Mouse (Mus musculus) lung, postnatal 10 days (tissue): ENCODE data around the gene Cyfip1.

ENCODE experiments used
- DNase-seq: peaks from one replicate; pipeline ENCODE4 v3.0.0; 2021

Gene Cyfip1

DNA sequence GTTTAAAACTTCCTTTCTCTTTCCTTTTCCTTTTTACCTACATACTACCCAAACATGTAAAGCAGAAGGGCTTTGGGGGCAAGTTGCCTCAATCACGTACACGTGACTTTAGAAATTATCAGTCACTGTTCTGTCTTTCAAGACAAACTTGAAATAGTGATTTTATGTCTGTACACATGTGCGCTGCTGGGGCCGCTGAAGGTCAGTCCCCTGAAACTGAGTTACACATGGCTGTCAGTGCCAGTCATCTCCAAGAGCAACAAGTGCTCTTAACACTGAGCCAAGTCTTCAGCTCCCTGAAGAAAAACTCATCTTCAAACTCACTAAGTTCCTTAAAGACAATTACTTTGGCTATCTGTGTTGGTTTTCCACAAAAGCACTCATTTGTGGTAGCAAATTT lies 116.4 kb downstream of the Cyfip1 start:
- no peak for DNase-seq

DNA sequence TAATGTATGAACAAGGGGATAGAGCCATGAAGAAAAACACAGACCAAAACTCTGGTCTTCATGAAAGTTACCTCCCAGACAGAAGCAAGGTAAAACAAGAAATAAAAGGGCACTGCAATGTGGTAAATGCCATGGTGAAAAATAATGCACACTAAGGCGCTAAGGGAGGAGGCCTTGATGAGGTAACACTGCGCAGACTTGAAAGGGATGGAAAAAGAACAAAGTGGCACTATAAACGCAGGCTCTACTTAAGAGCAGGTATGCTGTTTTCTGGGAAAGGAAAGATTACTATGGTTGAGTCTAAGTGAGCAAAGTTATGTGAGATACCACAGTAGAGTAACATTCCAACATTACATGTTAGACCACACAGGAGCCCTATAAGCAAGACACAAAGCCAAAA lies 118.3 kb downstream of the Cyfip1 start:
- no peak for DNase-seq

DNA sequence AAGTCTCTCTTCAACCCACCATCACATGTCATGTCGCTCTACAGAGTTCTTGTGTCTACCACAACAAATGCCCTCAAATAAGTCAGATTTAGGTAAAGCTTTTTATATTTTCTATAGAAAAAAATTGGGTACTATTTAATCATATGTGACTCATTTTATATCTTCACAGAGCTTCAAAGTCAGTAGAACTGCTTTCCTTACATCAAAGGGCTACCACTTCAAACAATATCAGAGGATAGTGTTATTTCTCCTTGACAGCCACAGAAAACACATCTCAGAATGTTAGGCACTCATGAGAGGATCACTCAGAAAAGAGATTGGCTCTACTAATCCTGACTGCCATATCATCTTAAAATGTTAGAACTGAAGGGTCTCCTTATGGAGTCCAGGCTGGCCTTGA lies 119.0 kb downstream of the Cyfip1 start:
- no peak for DNase-seq

DNA sequence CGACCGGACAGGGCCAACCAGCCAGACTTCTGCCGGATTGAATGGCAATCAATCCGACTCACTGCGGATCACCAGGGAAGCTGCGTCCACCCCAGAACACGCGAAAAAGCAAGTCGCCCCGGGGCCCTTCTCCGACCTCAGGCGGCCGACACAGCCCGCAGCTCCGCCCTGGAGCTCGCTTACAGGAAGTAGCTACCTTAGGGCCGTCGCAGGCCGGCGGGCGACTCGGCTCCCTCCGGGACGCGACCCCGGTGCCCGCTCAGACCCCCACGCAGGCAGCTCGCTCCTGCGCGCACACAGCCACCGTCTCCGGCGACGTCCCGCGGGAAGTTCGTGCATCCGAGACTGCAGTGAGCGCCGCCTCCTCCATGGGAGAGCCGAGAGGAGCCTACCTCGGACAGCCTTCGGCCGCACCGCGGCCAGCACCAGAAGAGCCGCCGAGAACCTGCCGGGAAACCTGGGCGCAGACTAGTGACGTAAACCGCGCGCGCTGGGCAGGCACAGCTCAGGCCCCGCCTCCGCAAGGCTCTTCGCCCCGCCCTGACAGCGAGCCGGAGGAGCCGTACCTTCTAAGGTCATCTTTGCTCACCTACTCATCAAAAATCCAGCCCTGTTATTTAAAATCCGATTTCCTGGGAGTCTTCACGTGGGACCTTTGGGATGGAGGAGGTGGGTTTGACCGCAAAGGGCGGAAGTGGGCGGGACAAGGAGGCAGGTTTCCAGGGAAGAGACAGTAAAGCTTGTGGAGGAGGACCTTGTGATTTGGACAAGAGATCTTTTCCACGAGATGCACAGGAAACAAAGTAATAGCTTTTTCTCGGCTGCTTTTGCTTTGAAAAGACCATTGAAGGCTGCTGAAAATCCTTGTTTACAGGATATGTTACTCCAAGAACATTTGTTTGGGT lies 120.7 kb downstream of the Cyfip1 start, which contains the start of gene Nipa2:
TSS of gene Nipa2 (minus strand) at position 473 of the 905 bp plus-strand sequence.
- peak; percentile 95 for DNase-seq

DNA sequence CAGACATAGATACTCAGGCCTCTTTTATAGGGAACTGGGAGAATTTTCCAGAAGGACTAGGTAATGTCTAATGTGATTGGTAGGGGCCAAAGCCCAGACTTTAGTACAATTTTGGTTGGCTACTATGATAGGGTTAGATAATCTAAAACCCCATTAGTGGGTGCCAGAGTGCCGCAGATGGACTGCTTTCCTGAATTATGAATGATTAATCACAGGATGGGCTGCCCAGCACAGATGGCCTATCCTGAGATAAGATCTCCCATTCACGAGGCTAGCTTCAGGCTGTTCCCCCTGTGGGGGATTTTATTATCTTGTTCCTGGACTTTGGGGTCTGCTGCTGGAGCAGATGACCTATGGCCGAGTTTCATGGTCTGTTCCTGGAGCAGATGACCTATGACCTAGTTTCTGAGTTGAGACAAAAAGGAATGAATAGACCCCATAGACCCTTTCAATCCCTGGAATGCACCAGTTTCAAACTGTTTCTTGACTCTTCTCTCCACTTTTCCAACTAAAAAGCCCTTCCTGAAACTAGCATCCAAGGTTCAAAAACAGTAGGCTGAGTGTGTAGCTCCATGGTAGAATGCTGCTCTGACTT lies 125.4 kb downstream of the Cyfip1 start:
- no peak for DNase-seq

DNA sequence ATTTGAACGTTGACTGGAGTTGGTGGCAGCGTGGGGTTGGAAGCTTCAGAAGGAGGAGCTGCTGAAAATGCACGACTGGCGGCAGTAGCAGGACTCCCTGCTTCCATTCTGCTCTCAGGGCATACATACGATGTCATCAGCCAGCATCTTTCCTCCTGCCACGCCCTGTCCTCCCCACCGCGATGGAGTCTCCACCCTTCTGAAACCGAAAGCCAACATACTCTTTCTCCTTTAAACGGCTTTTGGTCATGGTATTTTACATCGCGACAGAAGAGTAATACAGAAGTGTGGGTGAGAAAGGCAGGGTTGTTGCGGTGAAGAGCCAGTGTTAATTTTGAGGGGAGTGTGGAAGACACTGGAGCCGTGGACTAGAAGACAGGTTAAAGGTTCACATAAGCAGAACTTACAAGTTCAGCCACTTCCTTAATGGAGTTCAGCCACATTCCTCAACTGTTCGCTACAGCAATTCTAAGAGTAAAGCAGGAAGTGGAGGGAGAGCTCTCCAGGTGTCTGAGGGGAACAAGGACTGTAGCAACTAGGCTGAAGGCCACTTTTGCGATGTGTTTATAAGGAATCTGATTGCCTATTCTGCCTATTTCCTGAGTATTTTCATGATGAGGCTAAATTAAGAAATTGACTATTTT lies 126.8 kb downstream of the Cyfip1 start:
- peak; percentile 54 for DNase-seq

DNA sequence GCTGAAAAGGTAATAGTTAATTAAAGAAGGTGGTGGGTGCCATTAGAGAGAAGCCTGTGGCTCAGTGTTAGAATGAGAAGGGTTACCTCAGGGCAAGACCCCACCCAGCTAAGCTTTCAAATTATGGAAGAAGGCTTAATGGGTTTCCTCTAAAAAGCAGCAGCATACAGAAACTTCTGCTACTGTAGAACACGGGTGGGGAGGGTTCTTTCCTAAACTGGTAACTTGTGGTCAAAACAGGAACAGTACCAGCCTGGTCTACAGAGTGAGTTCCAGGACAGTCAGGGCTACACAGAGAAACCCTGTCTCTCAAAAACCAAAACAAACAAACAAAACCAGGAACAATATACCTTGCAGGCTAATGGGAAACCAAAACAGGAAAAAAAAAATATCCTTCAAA lies 127.9 kb downstream of the Cyfip1 start:
- no peak for DNase-seq

DNA sequence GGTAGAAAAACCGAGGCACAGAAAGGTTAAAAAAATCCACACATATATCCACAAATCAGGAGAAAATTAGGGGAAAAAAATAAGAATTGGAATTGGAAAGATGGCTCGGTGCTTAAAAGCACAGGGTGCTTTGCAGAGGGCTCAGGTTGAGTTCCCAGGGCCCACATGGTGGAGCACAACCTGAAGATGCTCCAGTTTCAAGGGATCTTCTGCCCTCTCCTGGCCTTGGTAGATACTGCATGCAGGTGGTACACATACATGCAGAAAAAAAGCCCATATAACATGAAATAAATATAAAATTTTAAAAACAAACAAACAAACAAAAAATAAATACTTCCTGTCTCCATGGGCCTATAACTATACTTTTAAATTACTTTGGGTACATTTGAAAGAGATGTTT lies 132.9 kb downstream of the Cyfip1 start:
- no peak for DNase-seq

DNA sequence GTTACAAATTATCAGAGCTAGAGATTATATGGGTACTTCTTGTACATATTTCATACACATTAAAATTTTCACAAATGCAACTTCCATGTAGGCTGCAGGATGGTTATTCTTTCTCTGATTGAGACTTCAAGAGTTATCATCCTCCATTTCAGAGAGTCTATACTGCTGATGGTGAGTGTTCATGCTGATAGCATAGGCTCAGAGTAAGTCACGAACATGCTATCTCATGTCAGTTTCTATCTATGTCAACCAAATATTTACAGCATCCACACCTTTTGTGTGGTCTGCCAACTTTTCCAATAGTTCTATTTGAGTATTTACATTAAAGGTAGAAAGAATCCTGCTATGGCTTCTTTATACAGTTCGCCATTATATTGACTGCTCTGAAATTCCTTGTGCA lies 140.0 kb downstream of the Cyfip1 start:
- DNase-seq = no peak
